Mouse (Mus musculus): ENCODE data around the gene Ano4. TPM values are rescaled to one million over a fixed set of nuclear protein-coding genes. Genes with fewer than 3 reads are reported as not detected.

Ano4 gene
- polyA plus RNA-seq, 1 experiment from 2014 or later = 0.96 TPM

DNA sequence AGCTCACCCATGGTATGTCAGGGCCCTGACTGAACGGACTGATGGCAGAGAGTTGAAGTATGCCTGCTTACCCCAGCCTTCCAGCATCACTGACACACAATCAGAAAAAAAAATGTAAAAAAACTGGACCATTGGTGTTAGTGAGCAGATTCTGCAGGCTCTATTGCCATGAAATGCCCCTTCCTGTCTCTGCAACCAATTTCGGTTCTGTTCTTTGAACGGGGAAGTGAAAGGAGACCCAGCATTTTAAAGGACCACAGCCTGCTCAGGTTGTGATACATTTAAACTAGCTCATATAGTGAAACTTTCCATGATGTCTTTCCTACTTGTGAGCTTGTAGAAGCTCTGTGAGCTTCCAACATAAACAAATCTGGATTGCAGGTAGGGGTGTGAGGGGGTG, 77.2 kb downstream of the Ano4 start:
- no peaks in the 10 kb centered on the region for H3K36me3 ChIP-seq (ENCODE audit: control insufficient read depth, insufficient read depth, low read length)
- DNase-seq (ENCODE audit: low spot score) (no peak), ATAC-seq (ENCODE audit: insufficient number of reproducible peaks, low FRiP score, low TSS enrichment, low read depth) (no peak)
- H3K27ac ChIP-seq (replicated peaks; ENCODE audit: low read depth, low read length) = no peak overlapping the region
- no peaks in the 10 kb centered on the region for H3K4me1 ChIP-seq (ENCODE audit: control insufficient read depth, insufficient read depth, low read length)
- H3K4me2 ChIP-seq (ENCODE audit: low read depth, severe bottlenecking) = no peak overlapping the region
- H3K27me3 ChIP-seq (ENCODE audit: control insufficient read depth, insufficient read depth, low read length) = no peaks in the 10 kb centered on the region
- no peaks in the 10 kb centered on the region for H3K9me3 ChIP-seq (ENCODE audit: control insufficient read depth, low read length)
- no peak overlapping the region for H3K9ac ChIP-seq (ENCODE audit: low read length)
- no peak overlapping the region for H3K4me3 ChIP-seq (ENCODE audit: low read depth, low read length)
- 84% methylated on average over 3 of the region's 3 CpGs for WGBS

GRCm38 (mm10) chr10:89263396-89263795, 81.2 kb downstream of the Ano4 start:
- no peaks in the 10 kb centered on the region for H3K27me3 ChIP-seq (ENCODE audit: control insufficient read depth, insufficient read depth, low read length)
- no peak overlapping the region for H3K4me2 ChIP-seq (ENCODE audit: low read depth, severe bottlenecking)
- H3K27ac ChIP-seq (replicated peaks; ENCODE audit: low read depth, low read length) = no peak overlapping the region
- DNase-seq (ENCODE audit: low spot score) (no peak), ATAC-seq (ENCODE audit: insufficient number of reproducible peaks, low FRiP score, low TSS enrichment, low read depth) (no peak)
- WGBS = 85% methylated on average over 4 of the region's 4 CpGs
- H3K9ac ChIP-seq (ENCODE audit: low read length) = no peak overlapping the region
- 0 out of 2 replicates have a peak, but pooled peaks cover 2% of the 10 kb centered on the region for H3K4me1 ChIP-seq (ENCODE audit: control insufficient read depth, insufficient read depth, low read length)
- H3K36me3 ChIP-seq (ENCODE audit: control insufficient read depth, insufficient read depth, low read length) = no peaks in the 10 kb centered on the region
- H3K9me3 ChIP-seq (ENCODE audit: control insufficient read depth, low read length) = no peaks in the 10 kb centered on the region
- H3K4me3 ChIP-seq (ENCODE audit: low read depth, low read length) = no peak overlapping the region

DNA sequence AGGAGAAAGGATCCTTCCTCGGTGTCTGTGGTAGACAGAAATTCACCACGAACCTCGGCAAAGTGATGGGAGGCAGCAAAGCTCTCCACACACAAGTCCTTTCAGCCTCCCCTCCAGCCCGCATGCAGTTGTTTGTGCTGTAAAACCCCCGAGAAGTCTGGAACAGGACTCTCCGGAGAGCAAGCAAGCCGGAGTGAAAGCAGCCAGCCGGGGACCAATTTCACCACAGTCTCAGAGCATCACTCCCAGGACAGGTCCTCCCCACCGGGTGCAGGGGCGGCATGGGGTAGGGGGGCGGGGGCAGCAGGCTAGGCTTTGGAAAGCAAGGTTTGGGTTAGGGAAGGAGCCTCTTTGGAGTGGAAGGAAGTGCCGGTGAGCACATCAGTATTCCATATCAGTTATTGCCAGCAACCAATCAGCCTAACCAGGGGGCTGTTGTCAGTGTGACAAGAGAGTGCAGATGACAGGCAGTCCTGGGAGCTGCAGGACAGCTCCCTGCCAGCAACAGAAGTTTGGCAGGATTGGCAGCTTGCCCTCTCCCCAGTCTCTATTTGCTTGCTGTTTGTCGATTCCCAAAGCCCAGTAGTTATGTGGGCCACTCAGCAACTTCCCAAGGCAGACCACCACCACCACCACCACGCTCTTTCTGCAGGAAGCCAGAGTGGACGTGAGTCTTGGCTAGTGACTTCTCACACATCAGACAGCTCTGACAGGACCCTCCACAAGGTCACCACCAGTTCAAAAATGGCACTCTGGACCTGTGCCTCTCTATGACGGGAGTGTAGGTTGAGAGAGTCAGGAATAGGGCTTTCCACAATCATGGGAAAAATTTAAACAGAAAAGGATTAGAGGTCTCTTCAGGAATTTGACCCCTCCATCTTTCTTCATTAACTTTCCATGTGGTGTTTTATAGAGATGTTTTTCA, 86.8 kb downstream of the Ano4 start:
- WGBS = under 1% methylated on average over 16 of the region's 16 CpGs
- Histone ChIP-seq H3K4me1 (ENCODE audit: control insufficient read depth, insufficient read depth, low read length) (peaks cover 7% of the 10 kb centered on the region; the same call in 1 of the 2 replicates), H3K36me3 (ENCODE audit: control insufficient read depth, insufficient read depth, low read length) (no peaks in the 10 kb centered on the region), H3K27ac (replicated peaks; ENCODE audit: low read depth, low read length) (no peak overlapping the region), H3K4me3 (ENCODE audit: low read depth, low read length) (peak overlapping the region; percentile 20), H3K9ac (ENCODE audit: low read length) (peak overlapping the region; percentile 31; the same call in 1 of the 2 replicates), H3K9me3 (ENCODE audit: control insufficient read depth, low read length) (no peaks in the 10 kb centered on the region), H3K27me3 (ENCODE audit: control insufficient read depth, insufficient read depth, low read length) (no peaks in the 10 kb centered on the region), H3K4me2 (ENCODE audit: low read depth, severe bottlenecking) (peak overlapping the region; percentile 60)
- ATAC-seq (ENCODE audit: insufficient number of reproducible peaks, low FRiP score, low TSS enrichment, low read depth) (peak; percentile 31; the same call in 1 of the 2 replicates), DNase-seq (ENCODE audit: low spot score) (peak; percentile 64)

- Histone ChIP-seq H3K36me3 (ENCODE audit: control insufficient read depth, insufficient read depth, low read length) (no peaks in the 10 kb centered on the region), H3K27me3 (ENCODE audit: control insufficient read depth, insufficient read depth, low read length) (no peaks in the 10 kb centered on the region), H3K4me1 (ENCODE audit: control insufficient read depth, insufficient read depth, low read length) (peaks cover 7% of the 10 kb centered on the region; the same call in 1 of the 2 replicates), H3K4me2 (ENCODE audit: low read depth, severe bottlenecking) (peak overlapping the region; percentile 60), H3K9me3 (ENCODE audit: control insufficient read depth, low read length) (no peaks in the 10 kb centered on the region), H3K27ac (replicated peaks; ENCODE audit: low read depth, low read length) (no peak overlapping the region), H3K4me3 (ENCODE audit: low read depth, low read length) (peak overlapping the region; percentile 20), H3K9ac (ENCODE audit: low read length) (no peak overlapping the region)
- ATAC-seq (ENCODE audit: insufficient number of reproducible peaks, low FRiP score, low TSS enrichment, low read depth) (peak; percentile 63; the same call in 1 of the 2 replicates), DNase-seq (ENCODE audit: low spot score) (peak; percentile 57)
- WGBS = 2% methylated on average over 17 of the region's 17 CpGs
Observed at GRCm38 (mm10) chr10:89256762-89257456, 87.7 kb downstream of the Ano4 start.

DNA sequence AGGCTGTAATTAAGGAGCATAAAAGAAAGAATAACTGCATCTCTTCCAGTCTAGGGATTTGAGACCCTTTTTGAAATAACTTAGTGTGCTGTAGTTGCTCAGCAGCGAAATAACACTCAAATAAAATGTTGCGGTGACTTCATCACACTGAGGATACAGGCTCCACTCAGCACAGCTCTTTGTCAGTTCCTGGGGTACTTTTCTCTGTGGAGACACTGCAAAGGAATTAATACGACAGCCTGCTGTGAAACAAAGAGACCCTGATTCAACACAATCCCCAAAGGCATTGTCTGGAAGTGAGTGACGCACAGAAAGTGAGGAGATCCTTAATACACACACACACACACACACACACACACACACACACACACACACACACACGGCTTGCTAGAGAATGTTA, 89.8 kb downstream of the Ano4 start:
- Histone ChIP-seq H3K27ac (replicated peaks; ENCODE audit: low read depth, low read length) (no peak overlapping the region), H3K9me3 (ENCODE audit: control insufficient read depth, low read length) (no peaks in the 10 kb centered on the region), H3K36me3 (ENCODE audit: control insufficient read depth, insufficient read depth, low read length) (no peaks in the 10 kb centered on the region), H3K27me3 (ENCODE audit: control insufficient read depth, insufficient read depth, low read length) (no peaks in the 10 kb centered on the region), H3K4me1 (ENCODE audit: control insufficient read depth, insufficient read depth, low read length) (peaks cover 7% of the 10 kb centered on the region; the same call in 1 of the 2 replicates), H3K4me2 (ENCODE audit: low read depth, severe bottlenecking) (no peak overlapping the region), H3K9ac (ENCODE audit: low read length) (no peak overlapping the region), H3K4me3 (ENCODE audit: low read depth, low read length) (no peak overlapping the region)
- ATAC-seq (ENCODE audit: insufficient number of reproducible peaks, low FRiP score, low TSS enrichment, low read depth) = no peak
- WGBS = 71% methylated on average over 5 of the region's 5 CpGs
- no peak for DNase-seq (ENCODE audit: low spot score)

- H3K9ac ChIP-seq (ENCODE audit: low read length) = no peak overlapping the region
- no peaks in the 10 kb centered on the region for H3K9me3 ChIP-seq (ENCODE audit: control insufficient read depth, low read length)
- no peaks in the 10 kb centered on the region for H3K36me3 ChIP-seq (ENCODE audit: control insufficient read depth, insufficient read depth, low read length)
- H3K4me1 ChIP-seq (ENCODE audit: control insufficient read depth, insufficient read depth, low read length) = peaks cover 7% of the 10 kb centered on the region; the same call in 1 of the 2 replicates
- H3K27me3 ChIP-seq (ENCODE audit: control insufficient read depth, insufficient read depth, low read length) = no peaks in the 10 kb centered on the region
- H3K4me2 ChIP-seq (ENCODE audit: low read depth, severe bottlenecking) = no peak overlapping the region
- WGBS = 82% methylated on average over 3 of the region's 3 CpGs
- DNase-seq (ENCODE audit: low spot score) = no peak
- H3K4me3 ChIP-seq (ENCODE audit: low read depth, low read length) = no peak overlapping the region
- H3K27ac ChIP-seq (replicated peaks; ENCODE audit: low read depth, low read length) = no peak overlapping the region
- no peak for ATAC-seq (ENCODE audit: insufficient number of reproducible peaks, low FRiP score, low TSS enrichment, low read depth)
Observed at GRCm38 (mm10) chr10:89253799-89254198, 90.8 kb downstream of the Ano4 start.

GRCm38 (mm10) chr10:89252636-89253035, 91.9 kb downstream of the Ano4 start:
- DNase-seq (ENCODE audit: low spot score) = no peak
- Histone ChIP-seq H3K27me3 (ENCODE audit: control insufficient read depth, insufficient read depth, low read length) (no peaks in the 10 kb centered on the region), H3K27ac (replicated peaks; ENCODE audit: low read depth, low read length) (no peak overlapping the region), H3K9ac (ENCODE audit: low read length) (no peak overlapping the region), H3K4me2 (ENCODE audit: low read depth, severe bottlenecking) (no peak overlapping the region), H3K9me3 (ENCODE audit: control insufficient read depth, low read length) (no peaks in the 10 kb centered on the region), H3K4me1 (ENCODE audit: control insufficient read depth, insufficient read depth, low read length) (peaks cover 2% of the 10 kb centered on the region; the same call in 1 of the 2 replicates), H3K36me3 (ENCODE audit: control insufficient read depth, insufficient read depth, low read length) (no peaks in the 10 kb centered on the region), H3K4me3 (ENCODE audit: low read depth, low read length) (no peak overlapping the region)
- ATAC-seq (ENCODE audit: insufficient number of reproducible peaks, low FRiP score, low TSS enrichment, low read depth) = no peak
- 86% methylated on average over 5 of the region's 5 CpGs for WGBS

GRCm38 (mm10) chr10:89243808-89244207, 100.8 kb downstream of the Ano4 start:
- ATAC-seq (ENCODE audit: insufficient number of reproducible peaks, low FRiP score, low TSS enrichment, low read depth) (no peak), DNase-seq (ENCODE audit: low spot score) (no peak)
- WGBS = 86% methylated on average over 1 of the region's 1 CpGs
- H3K27ac ChIP-seq (replicated peaks; ENCODE audit: low read depth, low read length) = no peak overlapping the region
- no peaks in the 10 kb centered on the region for H3K27me3 ChIP-seq (ENCODE audit: control insufficient read depth, insufficient read depth, low read length)
- no peak overlapping the region for H3K9ac ChIP-seq (ENCODE audit: low read length)
- H3K36me3 ChIP-seq (ENCODE audit: control insufficient read depth, insufficient read depth, low read length) = no peaks in the 10 kb centered on the region
- no peaks in the 10 kb centered on the region for H3K9me3 ChIP-seq (ENCODE audit: control insufficient read depth, low read length)
- H3K4me3 ChIP-seq (ENCODE audit: low read depth, low read length) = no peak overlapping the region
- no peaks in the 10 kb centered on the region for H3K4me1 ChIP-seq (ENCODE audit: control insufficient read depth, insufficient read depth, low read length)
- no peak overlapping the region for H3K4me2 ChIP-seq (ENCODE audit: low read depth, severe bottlenecking)
